Mouse (Mus musculus) bone marrow, adult 2 months (tissue): ENCODE data around the gene Hist1h1a. TPM values are rescaled to one million over a fixed set of nuclear protein-coding genes. Genes with fewer than 3 reads are reported as not detected.

Source experiments
- H3K27ac ChIP-seq: fragments of 200-500 bp; 2 replicates; pipeline ENCODE4 v1.5.1; 2012; ENCODE audit warnings: low read depth, mild to moderate bottlenecking, control low read depth, inconsistent platforms, low read length; ENCODE audit not compliant: control insufficient read depth, poor library complexity, insufficient read depth
- H3K4me1 ChIP-seq: fragments of 200-500 bp; 2 replicates; pipeline ENCODE4 v1.6.1; 2011; ENCODE audit warnings: low read length; ENCODE audit not compliant: control insufficient read depth, insufficient read depth
- H3K4me3 ChIP-seq: fragments of 200-500 bp; replicated peaks from 2 replicates; pipeline ENCODE3; 2011; ENCODE audit warnings: mild to moderate bottlenecking, low read depth, low read length, control low read depth; ENCODE audit not compliant: control insufficient read depth
- CTCF ChIP-seq: fragments of 200-500 bp; IDR thresholded peaks from 2 replicates; pipeline ENCODE4 v1.5.1; 2011; ENCODE audit warnings: low read length, control low read depth; ENCODE audit not compliant: control insufficient read depth, insufficient read depth
- POLR2A ChIP-seq: fragments of 200-500 bp; IDR thresholded peaks from 2 replicates; pipeline ENCODE4 v1.6.1; 2011; ENCODE audit warnings: low read depth, mild to moderate bottlenecking, control low read depth, low read length, borderline replicate concordance; ENCODE audit not compliant: control insufficient read depth
- WGBS: fragments of 180-500 bp; shearing (Covaris S2); methylation state at CpG from one replicate; pipeline ENCODE4 v1.1.7; 2018; 5-methylcytosine and 5-hydroxymethylcytosine counted together
- polyA plus RNA-seq: library from polyadenylated mRNA; stranded (reverse); fragments of >200 nt; gene quantifications from 2 replicates; pipeline ENCODE4 v1.2.4, GENCODE M21; 2011; ENCODE audit warnings: low replicate concordance; ENCODE audit not compliant: missing spikeins, insufficient read depth, insufficient read length

The Hist1h1a gene
- polyA plus RNA-seq, 1 experiment, result 38.3 TPM

GRCm38 (mm10) chr13:23739922-23740252 lies 23.6 kb upstream of the Hist1h1a start:
- Histone ChIP-seq H3K27ac (peak overlapping the region; percentile 98), H3K4me1 (no peaks in the 10 kb centered on the region; the same call in 1 of the 2 replicates), H3K4me3 (peak overlapping the region; percentile 67)
- no peak for TF ChIP-seq POLR2A
- TF ChIP-seq CTCF, result no peak
- under 1% methylated on average over 14 of the region's 14 CpGs for WGBS

- whole genome bisulfite sequencing, result 28% methylated on average over 13 of the region's 13 CpGs
- Histone ChIP-seq H3K4me1 (no peaks in the 10 kb centered on the region; the same call in 1 of the 2 replicates), H3K4me3 (peak overlapping the region; percentile 67), H3K27ac (peak overlapping the region; percentile 98; the same call in 1 of the 2 replicates)
- no peak for TF ChIP-seq POLR2A
- TF ChIP-seq CTCF, result no peak
Observed at GRCm38 (mm10) chr13:23740256-23740840, 23.1 kb upstream of the Hist1h1a start.

DNA sequence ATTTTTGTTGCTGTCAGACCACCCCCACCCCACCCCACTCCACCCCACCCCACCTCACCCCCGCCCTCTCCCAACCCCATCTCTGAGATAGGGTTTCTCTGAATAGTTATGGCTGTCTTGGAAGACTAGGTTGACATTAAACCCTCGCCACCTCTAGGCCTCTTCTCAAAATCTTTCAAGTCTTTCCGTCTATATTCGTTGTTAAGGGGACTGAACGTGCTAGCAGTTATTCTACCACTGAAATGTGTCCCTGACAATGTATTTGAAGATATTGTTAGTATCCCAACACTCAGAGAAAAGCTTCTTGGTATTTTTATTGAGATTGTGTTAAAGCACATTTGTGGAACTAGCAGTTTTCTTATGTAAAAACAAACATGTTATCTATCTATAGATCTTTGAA lies 22.6 kb upstream of the Hist1h1a start:
- TF ChIP-seq CTCF (no peak), POLR2A (no peak)
- H3K4me1 ChIP-seq, result no peaks in the 10 kb centered on the region; the same call in 1 of the 2 replicates
- H3K27ac ChIP-seq, result no peak overlapping the region
- 61% methylated on average over 5 of the region's 5 CpGs for WGBS
- no peak overlapping the region for H3K4me3 ChIP-seq

- Histone ChIP-seq H3K27ac (no peak overlapping the region), H3K4me3 (no peak overlapping the region), H3K4me1 (no peaks in the 10 kb centered on the region; the same call in 1 of the 2 replicates)
- TF ChIP-seq CTCF (no peak), POLR2A (no peak)
Observed at GRCm38 (mm10) chr13:23742007-23742406, 21.5 kb upstream of the Hist1h1a start.

GRCm38 (mm10) chr13:23743215-23743614 lies 20.3 kb upstream of the Hist1h1a start:
- Histone ChIP-seq H3K4me1 (no peaks in the 10 kb centered on the region; the same call in 1 of the 2 replicates), H3K4me3 (no peak overlapping the region), H3K27ac (peak overlapping the region; percentile 46; the same call in 1 of the 2 replicates)
- 84% methylated on average over 5 of the region's 5 CpGs for WGBS
- TF ChIP-seq CTCF (no peak), POLR2A (no peak)

- 65% methylated on average over 4 of the region's 4 CpGs for WGBS
- Histone ChIP-seq H3K4me3 (peak overlapping the region; percentile 35), H3K27ac (peak overlapping the region; percentile 18; the same call in 1 of the 2 replicates), H3K4me1 (no peaks in the 10 kb centered on the region; the same call in 1 of the 2 replicates)
- no peak for TF ChIP-seq CTCF
- no peak for TF ChIP-seq POLR2A
Observed at GRCm38 (mm10) chr13:23743963-23744362, 19.5 kb upstream of the Hist1h1a start.

DNA sequence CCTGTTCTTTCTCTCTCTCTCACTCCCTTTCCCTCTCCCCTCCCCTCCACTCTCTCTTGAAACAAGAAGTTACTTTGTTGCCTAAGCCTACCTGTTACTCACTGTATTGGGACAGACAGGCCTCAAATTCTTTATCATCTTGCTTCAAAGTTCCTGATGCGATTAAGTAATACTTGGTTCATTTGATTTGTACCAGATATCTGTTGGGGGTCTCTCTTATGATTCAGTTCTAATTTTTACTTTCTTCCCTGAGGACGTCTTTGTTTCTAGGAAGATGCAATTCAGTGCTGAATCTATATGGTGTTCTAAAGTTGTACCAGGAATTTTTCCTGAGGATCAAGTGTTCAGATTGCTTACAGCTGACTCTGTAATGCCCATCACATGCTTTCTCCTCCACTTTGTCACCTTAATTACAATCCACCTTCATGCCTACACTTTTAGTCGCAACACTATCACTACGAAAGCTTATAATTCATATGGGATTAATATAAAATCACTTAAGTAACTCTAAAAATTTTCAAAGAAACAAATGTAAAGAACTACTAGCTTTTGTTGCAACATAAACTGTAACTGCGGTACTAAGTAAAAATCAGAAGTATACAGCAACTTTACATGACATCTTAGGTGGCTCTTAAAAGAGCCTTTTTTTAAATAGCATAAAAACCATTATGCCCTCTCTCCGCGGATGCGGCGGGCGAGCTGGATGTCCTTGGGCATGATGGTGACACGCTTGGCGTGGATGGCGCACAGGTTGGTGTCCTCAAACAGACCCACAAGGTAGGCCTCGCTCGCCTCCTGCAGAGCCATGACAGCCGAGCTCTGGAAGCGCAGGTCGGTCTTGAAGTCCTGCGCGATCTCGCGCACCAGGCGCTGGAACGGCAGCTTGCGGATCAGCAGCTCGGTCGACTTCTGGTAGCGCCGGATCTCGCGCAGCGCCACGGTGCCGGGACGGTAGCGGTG lies 18.8 kb upstream of the Hist1h1a start:
- Histone ChIP-seq H3K4me3 (peak overlapping the region; percentile 67), H3K4me1 (no peaks in the 10 kb centered on the region; the same call in 1 of the 2 replicates), H3K27ac (peak overlapping the region; percentile 82)
- TF ChIP-seq CTCF, result no peak
- 3% methylated on average over 23 of the region's 36 CpGs for WGBS
